ENCODE assay signal across 23 mouse cellular contexts in the genomic region with DNA sequence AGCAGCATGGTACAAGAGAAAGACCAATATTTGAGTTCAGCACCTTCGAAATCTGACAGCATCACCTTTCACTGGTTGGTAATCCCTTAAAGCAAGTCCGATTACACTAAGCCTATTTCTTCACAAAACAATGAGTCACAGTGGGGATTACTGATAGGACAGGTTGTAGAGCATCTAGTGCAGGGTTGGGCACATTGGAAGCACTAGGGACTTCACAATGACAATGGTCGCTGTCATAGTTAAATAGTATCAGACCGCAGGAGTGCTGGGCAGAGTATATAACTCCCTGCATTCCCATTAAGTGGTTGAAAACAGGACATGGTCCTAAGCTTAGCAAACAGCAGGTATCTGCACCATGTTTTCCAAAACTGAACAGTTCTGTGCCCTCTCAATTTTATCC. TPM values are rescaled to one million over a fixed set of nuclear protein-coding genes. Genes with fewer than 3 reads are reported as not detected.
"Had no signal": no experiment of that assay in that cellular context is flagged by ENCODE, and none has a peak within 500 bp of the region (broad histone marks: within the 10 kb centered on the region; RNA-seq: fewer than 3 reads in every experiment).

No protein-coding gene starts in this region.

- H3K4me1 ChIP-seq: heart, embryonic 10.5 days; intestine, embryonic 15.5 days; limb, embryonic 10.5 days; limb, embryonic 12.5 days had no signal

- H3K27ac ChIP-seq: heart, embryonic 10.5 days; hindbrain, embryonic 10.5 days; hindbrain, embryonic 12.5 days; hindbrain, embryonic 14.5 days; intestine, embryonic 15.5 days; layer of hippocampus, adult 2 months; left cerebral cortex, adult 2 months; limb, embryonic 10.5 days; limb, embryonic 12.5 days had no signal

- H3K27me3 ChIP-seq: heart, embryonic 12.5 days; hindbrain, embryonic 12.5 days; intestine, embryonic 15.5 days; limb, embryonic 12.5 days had no signal

- H3K9me3 ChIP-seq: heart, embryonic 10.5 days; heart, embryonic 12.5 days; hindbrain, embryonic 10.5 days; hindbrain, embryonic 12.5 days; intestine, embryonic 15.5 days; limb, embryonic 10.5 days; limb, embryonic 12.5 days had no signal

- DNase-seq: gastrocnemius, postnatal 14 days; heart, postnatal 10 days; heart, postnatal 4 days; kidney, adult 18-20 months; kidney, adult 8-10 months; kidney, postnatal 10 days; kidney, postnatal 25 days; kidney, postnatal 4 days; liver had no signal

- H3K4me2 ChIP-seq: heart, embryonic 12.5 days; hindbrain, embryonic 12.5 days; hindbrain, embryonic 14.5 days; intestine, embryonic 15.5 days; limb, embryonic 12.5 days had no signal

- ATAC-seq: inflammation-experienced regulatory T-cells, adult 6 months; intestine, embryonic 15.5 days; intestine, postnatal 0 days had no signal

- H3K9ac ChIP-seq: heart, embryonic 12.5 days; hindbrain, embryonic 12.5 days; hindbrain, embryonic 14.5 days; intestine, embryonic 15.5 days; limb, embryonic 12.5 days had no signal

- H3K36me3 ChIP-seq: heart, embryonic 10.5 days; heart, embryonic 12.5 days; hindbrain, embryonic 10.5 days; hindbrain, embryonic 12.5 days; intestine, embryonic 15.5 days; limb, embryonic 10.5 days; limb, embryonic 12.5 days had no signal

- H3K4me3 ChIP-seq: heart, embryonic 10.5 days; heart, embryonic 12.5 days; hindbrain, embryonic 10.5 days; hindbrain, embryonic 12.5 days; intestine, embryonic 15.5 days; layer of hippocampus, adult 2 months; left cerebral cortex, adult 2 months; limb, embryonic 10.5 days; limb, embryonic 12.5 days had no signal

RNA-seq across cellular contexts. Expression of a gene that starts 25.8 kb away (rescaled TPM):
- total RNA-seq: granulocyte monocyte progenitor cell, adult 5-6 weeks; layer of hippocampus, adult 2 months had no signal
- polyA plus RNA-seq: heart, embryonic 10.5 days; hindbrain, embryonic 10.5 days; kidney, embryonic 14.5 days had no signal
